Mouse (Mus musculus): ENCODE results near the gene Exosc6. TPM values are rescaled to one million over a fixed set of nuclear protein-coding genes. Genes with fewer than 3 reads are reported as not detected.

Gene Exosc6
- total RNA-seq, 2 experiments from 2014 or later, result not detected

Small RNA genes within 50 kb of the gene (microRNA-seq; reads per million reads assigned to microRNA genes)
- gene Gm24103, result 0 reads per million in 2 experiments
- gene Mir3473d, result 0.32 to 0.50 reads per million in 2 experiments

Other genes starting within 250 kb of the Exosc6 start
- 10 to 100 TPM; 38.9 to 44.1 TPM for gene Cog4, start 209.7 kb upstream of the Exosc6 start, total RNA-seq (2021)
- 10 to 100 TPM; 24.2 to 29.3 TPM for gene Sf3b3, start 209.6 kb upstream of the Exosc6 start, total RNA-seq (2021)
- 1 to 10 TPM; 3.3 to 4.1 TPM for gene Fuk, start 153.9 kb upstream of the Exosc6 start, total RNA-seq (2021)
- gene St3gal2, start 136.4 kb upstream of the Exosc6 start, total RNA-seq (2021), result 10 to 100 TPM; 32.0 to 35.6 TPM
- 10 to 100 TPM; 29.8 to 31.2 TPM for gene Ddx19a, start 58.5 kb upstream of the Exosc6 start, total RNA-seq (2021)
- 10 to 100 TPM in 1 of 2 experiments, 1 to 10 TPM in 1; 9.3 to 11.0 TPM for gene Ddx19b, start 24.6 kb upstream of the Exosc6 start, total RNA-seq (2021)
- 10 to 100 TPM; 46.3 to 53.3 TPM for gene Aars, start 23.2 kb upstream of the Exosc6 start, total RNA-seq (2021)
- gene Clec18a, start 36.1 kb downstream of the Exosc6 start, total RNA-seq (2021), result under 1 TPM; 0.53 to 0.96 TPM
- gene Pdpr, start 38.3 kb downstream of the Exosc6 start, total RNA-seq (2021), result 10 to 100 TPM; 65.9 to 84.2 TPM
- 10 to 100 TPM; 47.3 to 51.4 TPM for gene Glg1, start 202.9 kb downstream of the Exosc6 start, total RNA-seq (2021)
- 1 to 10 TPM; 6.1 to 6.9 TPM for gene Rfwd3, start 243.9 kb downstream of the Exosc6 start, total RNA-seq (2021)

All from gastrocnemius, postnatal 14 days (tissue).